Mouse (Mus musculus) layer of hippocampus, adult 11-12 months (tissue): ENCODE results near the gene Mogs.
A peak's percentile ranks its signal among the peaks of the same experiment; 100 is the strongest.
"Not testable (repeated sequence)": the region's sequence is repeated elsewhere in the genome, so short reads cannot be mapped to it uniquely, and the experiment has no call there.

Experiments used
- DNase-seq: peaks from one replicate; pipeline ENCODE4 v3.0.0; 2022; ENCODE audit warnings: low spot score

Gene Mogs

DNA sequence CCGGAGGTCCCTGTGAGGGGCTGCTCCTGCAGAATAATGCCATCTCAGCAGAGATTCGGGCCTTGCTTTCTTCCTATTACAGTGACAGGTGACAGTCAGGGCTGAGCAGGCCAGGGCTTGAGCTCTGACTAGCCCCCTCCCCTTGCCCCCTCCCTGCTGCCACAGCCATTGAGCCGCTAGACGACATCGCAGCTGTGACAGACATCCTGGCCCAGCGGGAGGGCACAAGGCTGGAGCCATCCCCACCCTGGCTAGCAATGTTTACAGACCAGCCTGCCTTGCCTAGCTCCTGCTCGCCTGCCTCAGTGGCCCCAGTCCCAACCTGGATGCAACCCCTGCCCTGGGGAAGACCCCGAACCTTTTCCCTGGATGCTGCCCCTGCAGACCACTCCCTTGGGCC lies 36.4 kb downstream of the Mogs start:
- no peak for DNase-seq

DNA sequence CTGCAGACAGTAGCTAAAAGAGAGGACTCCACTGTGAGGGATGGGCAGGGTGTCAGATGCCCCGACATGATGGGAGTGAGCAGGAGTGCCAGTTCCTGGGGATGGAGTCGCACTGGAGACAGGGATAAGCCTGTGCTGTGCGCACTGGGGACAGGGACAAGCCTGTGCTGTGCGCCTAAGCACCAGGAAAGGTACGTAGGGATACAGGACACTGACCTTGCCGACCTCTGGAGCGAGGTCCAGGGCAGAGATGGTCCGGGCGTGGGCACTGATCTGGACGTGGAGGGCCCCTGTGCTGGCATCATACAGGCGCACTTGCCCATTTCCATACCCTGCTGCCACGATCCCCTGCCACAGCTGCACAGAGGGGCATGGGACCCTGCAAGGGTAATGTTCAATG lies 37.7 kb downstream of the Mogs start:
- DNase-seq: no peak

DNA sequence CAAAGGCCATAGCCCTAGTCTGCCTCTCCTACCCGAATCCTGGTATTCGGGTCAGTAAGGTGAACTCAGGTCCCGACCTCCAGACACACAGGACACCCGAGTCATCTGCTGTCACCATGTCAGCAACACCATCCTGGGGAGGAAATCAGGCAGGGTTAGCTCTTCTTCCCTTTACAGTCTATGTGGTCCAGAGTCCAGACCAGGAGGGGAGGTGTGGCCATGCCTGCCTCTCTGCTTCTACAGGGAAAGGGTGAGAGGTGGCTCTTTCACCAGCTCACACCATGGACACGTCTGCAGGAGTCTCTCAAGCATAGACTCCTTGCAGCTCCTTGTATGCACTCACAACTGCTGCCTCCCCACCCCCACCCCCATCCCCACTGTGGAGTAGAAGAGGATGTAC lies 38.2 kb downstream of the Mogs start:
- no peak for DNase-seq

DNA sequence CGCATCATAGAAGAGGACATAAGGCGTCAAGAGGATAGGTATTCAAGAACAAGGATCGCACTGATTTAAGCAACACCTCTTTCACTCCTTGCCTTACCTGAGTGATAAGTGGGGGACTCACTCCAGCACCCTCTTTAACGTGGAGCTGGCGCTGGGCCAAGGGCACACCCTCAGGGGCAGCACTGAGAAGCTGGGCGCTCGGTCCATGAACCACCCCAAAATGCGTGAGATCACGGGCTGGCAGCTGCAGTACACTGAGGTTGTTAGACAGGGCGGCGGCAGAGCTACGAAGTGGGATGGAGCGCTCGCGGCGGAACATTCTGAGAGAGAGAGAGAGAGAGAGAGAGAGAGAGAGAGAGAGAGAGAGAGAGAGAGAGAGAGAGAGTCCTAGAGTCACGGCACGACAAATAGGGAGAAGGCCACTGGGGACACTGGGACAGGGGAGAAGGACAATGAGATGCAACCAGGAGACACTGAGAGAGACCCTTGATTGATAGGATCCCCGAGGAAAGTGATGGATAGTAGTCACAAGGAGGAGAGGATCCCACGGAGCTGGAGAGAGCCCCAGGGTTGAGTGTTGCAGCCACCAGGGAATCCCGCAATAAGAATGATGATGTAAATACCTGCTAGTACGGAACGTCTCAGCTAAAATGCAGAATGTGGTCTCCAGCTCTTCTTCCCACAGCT lies 40.4 kb downstream of the Mogs start:
- no peak for DNase-seq

GRCm38 (mm10) chr6:83156259-83156684 lies 41.0 kb downstream of the Mogs start, which contains the start of the genes Wdr54 and 1700003E16Rik:
Wdr54 (minus strand) TSS chr6:83156397.
1700003E16Rik (plus strand) TSS chr6:83156404.
- peak; percentile 76 for DNase-seq

GRCm38 (mm10) chr6:83159456-83159855 lies 44.2 kb downstream of the Mogs start:
- not testable (repeated sequence) for DNase-seq

- DNase-seq: no peak
Observed at GRCm38 (mm10) chr6:83161442-83161841, 46.1 kb downstream of the Mogs start.

DNA sequence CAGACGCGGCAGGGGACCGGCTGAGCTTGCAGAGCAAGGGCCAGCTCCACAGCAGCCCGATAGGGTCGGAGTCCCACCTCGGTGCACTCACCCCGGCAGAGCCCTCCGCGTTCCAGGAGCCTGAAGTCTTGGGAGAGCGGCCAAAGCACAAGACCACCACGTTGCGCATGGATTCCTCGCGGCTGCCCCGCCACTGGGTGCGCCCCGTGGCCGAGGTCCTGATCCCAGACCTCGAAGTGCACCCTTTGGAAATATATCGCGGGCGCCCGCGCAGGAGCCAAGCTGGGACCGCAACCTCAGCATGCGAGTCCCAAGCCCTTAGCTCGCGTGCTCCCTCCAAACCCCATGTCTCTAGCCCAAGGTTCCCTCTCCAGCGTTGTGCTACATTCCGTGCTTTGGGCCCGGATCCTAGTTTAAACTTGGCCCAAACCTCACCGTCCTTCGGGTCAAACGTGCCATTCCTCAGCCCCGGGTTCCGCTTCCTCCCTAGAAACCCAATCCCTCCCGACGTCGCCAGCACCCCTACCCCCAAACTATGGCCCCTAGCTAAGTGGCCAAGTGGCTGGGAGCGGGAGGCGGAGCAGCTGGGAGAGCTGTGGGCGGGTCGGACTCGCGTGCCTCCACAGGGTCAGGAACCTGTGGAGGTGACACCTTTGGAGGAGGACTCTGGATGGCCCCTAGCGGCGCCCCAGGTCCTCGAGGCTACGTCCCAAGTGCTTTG lies 46.8 kb downstream of the Mogs start:
- no peak for DNase-seq

GRCm38 (mm10) chr6:83162701-83163100 lies 47.4 kb downstream of the Mogs start:
- DNase-seq: no peak

DNA sequence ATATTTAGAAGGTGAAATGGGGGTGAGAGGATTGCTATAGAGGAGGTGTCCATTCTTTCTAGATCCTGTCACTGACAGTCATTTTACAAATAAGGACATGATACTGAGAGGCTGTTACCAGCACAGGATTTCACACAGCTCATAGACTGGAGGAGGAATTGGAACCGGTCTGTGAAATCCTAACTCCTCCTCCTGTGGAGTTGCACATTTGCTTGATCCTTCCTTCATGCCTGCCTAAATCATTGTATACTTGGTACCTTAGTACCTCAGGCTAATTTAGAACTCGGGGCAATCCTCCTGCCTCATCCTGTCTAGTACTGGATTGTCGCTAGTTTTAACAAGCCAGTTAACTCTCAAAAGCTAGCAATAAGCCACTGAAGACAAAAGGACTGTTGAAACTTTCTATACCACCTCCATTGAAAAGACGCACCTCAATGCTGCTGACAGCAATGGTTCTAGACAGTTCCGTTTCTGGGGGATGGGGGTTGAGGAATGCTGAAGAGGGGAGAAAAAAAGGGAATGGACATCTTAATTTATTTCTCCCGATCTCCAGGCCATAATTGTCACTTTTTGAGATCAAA lies 49.8 kb downstream of the Mogs start:
- DNase-seq: no peak

- DNase-seq: peak; percentile 93
Observed at GRCm38 (mm10) chr6:83165607-83166242, 50.4 kb downstream of the Mogs start, which contains the start of gene Dctn1. Dctn1 (plus strand) TSS chr6:83165920.

GRCm38 (mm10) chr6:83166243-83166630 lies 50.9 kb downstream of the Mogs start:
- DNase-seq: no peak
